Mouse (Mus musculus): ENCODE data around the gene Fgfr2. TPM values are rescaled to one million over a fixed set of nuclear protein-coding genes. Genes with fewer than 3 reads are reported as not detected.

The Fgfr2 gene
- polyA plus RNA-seq, 2 experiments from 2014 or later: not detected

DNA sequence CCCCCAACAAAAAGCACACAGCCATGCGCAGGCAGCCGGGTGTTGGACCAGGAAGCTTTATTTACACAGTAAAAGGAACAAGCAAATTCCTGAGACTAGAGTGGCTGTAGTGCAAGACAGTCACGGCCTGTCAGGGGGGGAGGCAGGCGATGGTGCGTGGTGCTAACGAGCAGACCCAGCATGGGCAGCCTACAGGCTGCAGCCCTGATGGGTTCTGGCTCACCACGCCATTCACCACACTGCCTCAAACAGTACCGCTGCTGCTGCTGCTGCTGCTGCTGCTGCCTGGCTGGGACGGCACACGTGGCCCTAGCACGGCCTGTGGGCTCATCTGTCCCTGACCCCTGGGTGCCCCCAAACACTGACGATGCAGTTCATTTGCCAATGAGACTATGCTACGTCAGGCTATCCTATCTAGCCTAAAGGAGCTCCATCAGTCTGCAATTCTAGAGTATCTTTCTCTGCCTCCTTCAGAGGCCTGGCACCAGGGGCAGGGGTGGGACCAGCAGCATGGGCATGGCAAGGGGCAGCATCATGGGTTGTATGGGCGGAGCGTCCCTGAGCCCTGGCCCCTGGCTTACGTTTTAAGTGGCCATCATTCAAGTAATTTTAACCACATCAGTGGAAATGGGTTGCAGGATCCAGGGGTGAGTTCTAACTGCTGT, 411.0 kb downstream of the Fgfr2 start:
- ATAC-seq: no peak

DNA sequence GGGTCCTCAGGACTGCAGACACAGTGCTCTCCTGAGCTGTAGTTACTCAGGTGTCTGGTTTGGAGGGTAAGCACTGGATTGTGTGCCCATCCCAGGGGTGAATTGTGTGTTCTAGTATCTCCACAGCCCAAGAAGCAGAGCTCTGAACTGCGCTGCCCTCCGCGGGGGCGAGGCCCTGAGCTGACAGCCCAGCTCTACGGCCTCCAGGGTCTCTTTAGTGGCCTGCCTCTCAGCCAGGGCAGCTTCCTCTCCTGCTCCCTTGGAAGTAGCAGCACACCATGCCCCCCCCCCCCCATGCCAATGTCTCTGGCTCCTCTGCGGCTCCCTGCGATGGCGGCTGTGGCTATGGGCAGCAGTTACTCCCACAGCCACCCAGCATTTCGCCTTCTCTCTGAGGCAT, 411.6 kb downstream of the Fgfr2 start:
- no peak for ATAC-seq

DNA sequence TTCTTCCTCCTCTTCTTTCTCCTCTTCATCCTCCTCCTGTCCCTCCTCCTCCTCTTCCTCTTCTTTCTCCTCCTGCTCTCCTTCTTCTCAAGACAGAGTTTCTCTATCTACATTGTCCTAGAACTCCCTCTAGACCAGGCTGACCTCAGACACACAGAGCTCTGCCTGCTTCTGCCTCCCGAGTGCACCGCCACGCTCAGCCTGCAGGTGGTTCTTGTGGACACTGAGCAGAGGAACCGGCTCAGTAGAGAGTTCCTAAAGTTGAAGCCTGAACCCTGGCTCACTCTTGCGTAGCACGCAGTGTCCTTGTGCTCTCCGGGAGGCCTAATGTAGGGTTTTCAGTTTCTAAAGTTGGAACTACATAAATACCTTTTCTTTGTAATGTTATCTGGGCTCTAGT, 418.0 kb downstream of the Fgfr2 start:
- ATAC-seq: peak; percentile 43

DNA sequence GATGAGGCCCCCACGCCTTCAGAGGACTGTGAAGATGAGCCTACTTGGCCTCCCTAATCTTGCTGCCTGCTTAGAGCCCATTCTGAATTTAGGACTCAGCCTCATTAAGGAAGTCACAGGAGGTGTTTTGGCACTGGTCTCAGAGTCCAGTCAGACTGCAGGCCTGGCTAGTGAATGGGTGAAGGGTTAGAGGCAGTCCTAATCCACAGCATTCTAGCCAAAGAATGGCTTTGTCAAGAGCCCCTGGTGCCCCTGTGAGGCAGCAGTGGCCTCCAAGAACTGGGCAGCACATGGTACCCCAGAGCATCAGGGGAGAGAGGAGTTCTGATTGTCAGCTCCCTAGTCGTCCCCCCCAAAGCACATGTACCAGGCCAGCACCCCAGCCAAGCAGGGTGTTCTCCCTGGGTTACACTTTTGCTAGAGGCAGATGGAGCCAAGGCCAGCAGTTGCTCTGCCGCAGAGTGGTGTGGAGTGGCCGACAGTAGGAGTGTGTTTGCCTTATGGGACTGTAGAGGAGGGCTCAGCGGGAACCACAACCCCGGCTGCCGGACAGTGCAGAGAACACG, 418.8 kb downstream of the Fgfr2 start:
- ATAC-seq: no peak

DNA sequence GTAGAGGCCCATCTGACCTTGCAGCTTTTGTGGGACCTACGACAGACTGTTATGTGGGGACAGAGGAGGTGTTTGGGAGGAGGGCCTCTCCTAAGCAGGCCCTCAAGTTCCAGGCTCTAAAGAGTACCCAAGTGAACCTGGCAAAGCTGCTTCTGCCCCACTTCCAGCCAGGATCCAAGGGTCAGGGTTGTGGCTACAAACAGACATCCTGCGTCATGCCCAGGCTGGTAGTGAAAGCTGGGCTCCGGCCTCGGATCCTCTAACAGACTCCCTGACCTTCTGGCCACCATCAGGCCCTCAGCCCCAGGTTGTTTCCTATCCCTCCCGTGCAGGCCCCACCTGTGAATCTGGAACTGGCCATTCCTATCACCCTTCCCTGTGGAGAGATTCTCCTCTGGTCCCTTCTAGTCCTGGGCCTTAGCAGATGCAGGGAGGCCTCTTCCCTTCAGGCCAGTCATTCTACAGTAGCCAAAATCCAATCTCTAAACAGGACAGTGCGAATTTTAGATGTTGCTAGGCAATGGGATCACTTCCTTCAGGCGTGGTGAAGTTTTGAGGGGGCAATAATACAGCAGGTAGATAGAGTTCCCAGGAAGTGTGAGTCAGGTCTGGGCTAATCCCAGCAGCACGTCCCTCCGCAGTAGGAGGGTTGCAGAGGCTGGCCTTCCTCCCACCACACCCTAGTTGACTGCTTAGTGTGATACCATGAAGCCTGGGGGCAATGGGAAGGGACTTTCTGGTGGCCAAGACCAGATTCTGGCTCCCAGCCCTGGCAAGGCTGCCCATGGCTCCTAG, 419.4 kb downstream of the Fgfr2 start:
- no peak for ATAC-seq

DNA sequence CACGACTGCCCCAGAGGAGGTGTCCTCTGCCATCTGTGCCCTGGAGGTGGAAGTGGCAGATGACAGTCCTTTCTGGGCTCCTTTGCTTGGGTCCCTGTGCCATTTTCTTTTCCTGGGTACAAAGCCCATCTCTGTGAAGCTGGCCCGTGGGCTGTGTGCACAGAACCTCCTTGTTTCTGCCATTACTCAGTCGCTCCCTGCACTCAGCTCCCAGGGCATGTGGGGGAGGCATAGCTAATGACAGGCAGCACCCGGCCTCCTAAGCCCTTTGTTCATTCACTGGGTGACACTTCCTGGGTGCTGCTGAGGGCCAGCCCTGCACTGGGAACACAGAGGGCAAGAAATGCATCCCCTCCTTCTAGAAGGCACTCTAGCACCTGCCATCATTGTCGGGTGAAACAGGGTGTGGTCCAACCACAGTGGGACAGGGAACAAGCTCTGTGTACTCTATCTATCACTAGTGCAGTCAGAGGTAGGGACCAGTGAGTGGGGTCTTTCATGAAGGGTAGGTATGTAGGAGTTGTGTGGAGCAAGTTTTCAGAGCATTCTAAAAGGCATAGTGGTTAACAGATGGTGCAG, 420.6 kb downstream of the Fgfr2 start:
- no peak for ATAC-seq

DNA sequence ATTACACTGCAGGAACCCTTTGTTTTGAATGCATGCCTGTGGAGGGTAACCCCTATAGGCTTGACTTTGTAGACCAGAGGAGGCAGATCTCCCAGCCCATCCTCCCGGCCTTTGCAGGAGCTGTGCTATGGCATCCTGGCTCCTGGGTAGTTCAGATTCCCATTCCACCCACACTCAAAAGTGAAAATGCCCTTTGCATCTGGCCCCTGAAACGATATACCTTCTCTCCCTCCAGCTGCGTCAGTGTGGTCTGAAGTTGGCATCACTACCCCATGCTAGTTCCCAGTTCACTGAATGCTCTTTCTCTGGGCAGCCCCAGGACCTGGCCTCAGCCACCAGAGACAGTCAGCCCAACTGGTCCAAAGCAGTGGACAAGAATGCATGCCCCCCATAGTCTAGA, 421.1 kb downstream of the Fgfr2 start:
- ATAC-seq: no peak

DNA sequence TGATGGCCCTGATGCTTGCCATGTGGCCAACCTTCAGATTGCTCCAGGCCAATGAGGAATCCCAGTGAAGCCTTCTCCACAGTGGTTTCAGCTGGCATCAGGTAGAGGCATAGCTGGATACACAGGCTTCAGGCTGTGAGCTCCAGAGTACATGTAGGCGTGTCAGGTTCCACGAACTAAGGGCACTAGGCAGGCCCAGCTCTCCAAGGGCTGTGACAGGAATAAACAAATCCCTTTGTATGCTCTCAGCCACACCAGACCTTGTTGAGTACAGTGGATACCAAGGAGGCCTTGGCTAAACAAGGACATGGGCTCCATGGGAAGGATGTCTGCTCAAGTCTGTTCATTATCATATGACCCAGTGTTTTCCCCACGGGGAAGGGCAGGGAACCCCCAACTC, 421.7 kb downstream of the Fgfr2 start:
- ATAC-seq: no peak

DNA sequence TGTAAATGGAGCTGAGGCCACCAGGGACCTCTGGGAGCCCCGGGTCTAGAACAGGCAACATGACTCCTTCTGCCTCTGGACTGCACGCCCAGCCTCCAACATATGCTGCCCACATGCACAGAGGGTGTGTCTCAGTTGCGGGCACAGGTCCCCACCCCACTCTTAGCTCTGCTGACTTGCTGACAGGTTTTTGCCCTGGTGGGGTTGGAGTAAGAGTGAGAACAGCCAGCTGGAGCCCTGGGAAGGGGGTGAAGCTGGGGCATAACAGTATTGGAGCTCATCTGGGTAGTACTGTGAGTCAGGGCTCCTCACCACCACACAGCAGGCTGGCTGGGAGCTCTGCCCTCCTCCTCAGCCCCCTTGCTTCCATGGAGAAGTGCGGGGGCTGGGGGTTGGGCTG, 423.0 kb downstream of the Fgfr2 start:
- ATAC-seq: no peak

DNA sequence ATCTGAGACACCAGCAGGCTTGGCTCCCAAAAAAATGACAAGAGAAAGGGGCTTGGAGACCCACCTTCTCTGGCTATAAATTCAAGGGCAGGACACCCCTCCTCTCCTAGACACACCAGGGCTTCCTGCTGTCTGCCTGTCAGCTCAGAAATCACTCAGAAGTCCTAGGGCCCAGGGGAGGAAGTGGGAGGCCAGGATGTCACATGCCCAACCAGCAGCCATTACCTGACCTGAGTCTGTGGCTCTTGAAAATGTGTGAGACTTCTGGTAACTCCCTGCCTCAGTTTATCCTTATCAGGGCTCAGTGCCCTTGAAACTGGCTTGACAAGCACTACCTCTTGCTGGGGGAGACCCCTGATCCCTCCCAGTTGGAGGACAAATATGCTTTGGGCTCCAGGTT, 423.5 kb downstream of the Fgfr2 start:
- ATAC-seq: peak; percentile 88

DNA sequence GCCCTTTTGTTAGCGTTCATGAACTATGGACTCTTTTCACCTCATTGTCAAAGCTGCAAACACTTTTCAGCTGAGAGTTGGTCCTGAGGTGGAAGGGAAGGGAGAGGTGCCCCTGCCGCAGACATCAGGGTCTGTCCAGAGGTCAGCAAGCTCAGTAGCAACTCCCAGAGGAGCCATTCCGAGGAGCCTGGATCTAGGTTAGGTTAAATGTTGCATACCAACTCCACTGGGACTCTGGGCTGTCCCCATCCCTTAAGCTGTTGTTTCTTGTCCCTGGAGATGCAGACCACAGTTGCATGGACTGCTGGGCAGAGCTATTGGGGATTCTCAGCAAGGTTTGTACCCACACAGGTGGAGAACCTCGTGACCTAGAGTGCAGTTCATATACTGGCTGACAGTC, 424.0 kb downstream of the Fgfr2 start:
- ATAC-seq: no peak

DNA sequence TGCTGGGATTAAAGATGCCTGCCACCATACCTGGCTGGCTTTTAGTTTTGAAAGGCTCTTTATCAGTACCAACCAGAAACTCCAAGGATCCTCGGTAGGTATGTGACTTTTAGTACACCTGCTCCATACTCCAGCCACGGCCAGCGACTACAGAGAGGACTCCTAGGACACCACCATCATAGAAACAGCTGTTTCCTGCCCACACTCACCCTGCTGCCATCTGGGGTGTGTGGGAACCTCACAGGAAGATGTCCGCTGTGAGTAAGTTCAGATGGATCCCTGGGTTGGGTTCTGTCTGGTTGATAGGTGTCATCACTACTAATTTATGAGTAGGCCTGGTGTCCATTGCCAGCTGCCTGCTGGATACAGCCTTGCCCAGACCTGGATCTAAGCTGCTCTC, 424.4 kb downstream of the Fgfr2 start:
- ATAC-seq: no peak

DNA sequence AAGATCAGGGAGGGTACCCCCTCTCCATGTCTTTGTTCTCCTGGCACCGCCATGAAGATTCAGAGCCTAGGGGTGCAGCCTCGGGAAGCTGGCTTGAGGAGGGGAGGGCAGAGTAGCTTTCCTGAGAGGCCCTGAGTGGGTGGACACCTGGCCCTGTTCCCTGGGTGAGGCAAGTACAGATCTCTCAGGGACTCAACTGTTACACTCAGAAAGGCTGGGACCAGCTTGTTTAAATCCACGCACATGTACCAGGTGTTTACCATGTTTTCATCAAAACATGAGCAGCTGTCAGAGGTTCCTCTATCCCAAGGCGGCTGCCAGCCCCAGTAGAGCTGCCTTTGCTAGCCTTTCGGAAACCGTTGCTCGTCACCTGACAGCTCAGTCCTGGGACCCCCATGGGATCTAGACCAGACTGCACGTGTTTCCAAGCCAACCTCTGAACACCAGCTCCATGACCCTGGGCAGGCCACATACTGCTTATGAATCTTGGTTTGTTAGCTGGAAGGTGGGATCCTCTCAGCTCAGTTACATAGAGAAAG, 425.8 kb downstream of the Fgfr2 start:
- no peak for ATAC-seq

DNA sequence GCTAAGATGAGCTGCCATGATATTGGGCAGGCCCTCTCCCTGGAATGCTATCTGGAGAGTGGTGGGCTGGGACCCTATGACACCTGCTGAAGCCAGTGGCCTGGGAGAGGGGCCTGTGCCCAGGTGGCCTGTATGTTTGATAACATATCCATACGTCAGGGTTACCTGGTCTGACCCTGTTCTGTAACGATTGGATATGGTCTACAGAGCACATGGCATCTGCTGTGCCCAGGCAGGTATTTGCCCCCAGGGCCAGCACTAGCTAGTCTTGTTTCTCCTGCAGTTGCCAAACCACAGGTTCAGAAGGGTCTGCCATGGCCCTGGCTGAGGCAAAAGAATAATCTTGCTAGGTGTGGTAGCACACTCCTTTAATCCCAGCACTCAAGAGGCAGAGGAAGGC, 429.6 kb downstream of the Fgfr2 start:
- no peak for ATAC-seq

DNA sequence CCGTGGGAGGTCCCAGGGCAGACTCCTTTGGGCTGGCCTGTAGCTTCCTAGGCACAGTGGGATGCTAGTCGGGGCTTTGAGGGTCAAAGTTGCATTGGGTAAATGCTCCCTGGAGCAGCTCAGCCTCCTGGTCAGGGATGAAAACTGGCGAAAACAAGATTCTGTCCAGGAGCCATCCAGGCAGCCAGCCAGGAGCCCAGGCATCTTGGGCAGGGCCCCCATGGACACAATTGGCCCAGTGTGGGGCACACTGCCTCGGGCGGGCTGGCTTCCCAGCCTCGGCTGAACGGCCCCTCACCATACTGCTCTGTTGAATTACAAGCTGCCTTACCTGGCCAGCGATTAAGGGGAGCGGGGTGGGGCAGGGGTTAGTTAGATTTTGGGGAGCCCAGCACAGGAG, 430.4 kb downstream of the Fgfr2 start:
- no peak for ATAC-seq

DNA sequence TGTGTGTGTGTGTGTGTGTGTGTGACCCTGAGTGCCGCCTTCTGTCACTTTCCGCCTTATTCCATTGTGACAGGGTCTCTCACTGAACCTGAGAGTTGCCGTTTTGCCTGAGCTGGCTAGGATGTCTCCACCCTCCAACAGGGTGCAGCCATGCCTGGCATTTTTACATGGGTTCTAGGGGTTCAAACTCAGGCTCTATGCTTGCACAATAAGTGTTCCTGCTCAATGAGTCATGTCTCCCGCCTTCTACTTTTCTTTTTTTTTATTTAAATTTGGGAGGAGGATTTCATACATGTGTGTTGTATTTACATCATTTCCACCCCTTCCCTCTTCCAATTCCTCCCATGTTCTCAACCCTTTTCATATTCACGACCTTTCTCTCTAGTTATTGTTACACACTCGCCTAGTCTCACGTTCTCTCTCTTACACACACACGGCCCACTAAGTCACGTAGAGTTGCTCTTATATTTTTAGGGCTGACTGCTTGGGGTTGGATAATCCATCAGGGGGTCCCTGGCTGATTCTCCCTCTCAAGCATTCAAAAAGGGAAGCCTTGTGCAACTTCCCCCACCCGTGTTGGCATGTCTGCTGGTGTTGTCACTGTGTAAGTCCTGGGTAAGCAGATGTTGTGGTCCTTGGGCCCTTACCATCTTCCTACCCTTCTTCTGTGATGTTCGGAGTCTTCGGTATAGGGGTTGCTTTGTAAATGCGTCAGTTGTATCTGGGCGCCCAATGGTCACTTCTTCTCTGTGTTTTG, 432.3 kb downstream of the Fgfr2 start:
- no peak for ATAC-seq

DNA sequence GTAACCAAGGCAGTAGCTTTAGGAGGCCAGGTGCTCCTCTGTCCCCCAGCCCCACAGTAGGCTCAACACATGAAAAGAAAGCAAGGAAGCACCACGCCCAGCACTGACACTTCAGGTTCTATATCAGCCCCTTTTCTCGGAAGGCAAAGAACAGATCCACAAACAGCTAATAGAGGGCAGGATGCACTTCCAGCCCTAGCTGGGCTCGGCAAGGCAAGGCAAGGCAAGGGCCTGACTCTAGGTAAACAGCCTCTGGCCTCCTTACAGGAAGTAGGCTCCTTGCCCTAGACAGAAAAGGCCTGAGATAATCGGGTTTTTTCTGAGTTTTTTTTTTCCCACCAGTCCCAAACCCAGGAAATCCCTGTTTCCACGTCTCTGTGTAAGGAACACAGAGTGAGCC, 433.4 kb downstream of the Fgfr2 start:
- ATAC-seq: no peak

DNA sequence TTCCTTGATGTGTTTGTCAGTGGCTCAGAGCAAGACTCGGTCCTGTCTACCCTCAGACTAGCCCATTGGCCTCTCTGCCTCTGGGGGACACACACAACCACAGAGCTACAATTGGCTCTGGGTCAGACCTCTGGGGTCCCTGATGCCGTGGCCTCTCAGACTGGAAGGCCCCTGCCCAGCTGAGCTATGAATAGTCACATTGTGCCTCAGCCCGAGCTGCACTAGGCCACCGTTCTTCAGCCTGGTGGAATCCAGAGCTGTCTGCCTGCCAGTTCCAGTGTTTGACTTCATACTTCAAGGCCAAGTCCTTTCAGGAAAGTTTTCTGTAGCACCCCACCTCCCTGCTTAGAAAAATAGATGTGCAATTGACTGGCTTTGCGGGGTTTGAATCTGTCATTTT, 434.4 kb downstream of the Fgfr2 start:
- ATAC-seq: no peak

DNA sequence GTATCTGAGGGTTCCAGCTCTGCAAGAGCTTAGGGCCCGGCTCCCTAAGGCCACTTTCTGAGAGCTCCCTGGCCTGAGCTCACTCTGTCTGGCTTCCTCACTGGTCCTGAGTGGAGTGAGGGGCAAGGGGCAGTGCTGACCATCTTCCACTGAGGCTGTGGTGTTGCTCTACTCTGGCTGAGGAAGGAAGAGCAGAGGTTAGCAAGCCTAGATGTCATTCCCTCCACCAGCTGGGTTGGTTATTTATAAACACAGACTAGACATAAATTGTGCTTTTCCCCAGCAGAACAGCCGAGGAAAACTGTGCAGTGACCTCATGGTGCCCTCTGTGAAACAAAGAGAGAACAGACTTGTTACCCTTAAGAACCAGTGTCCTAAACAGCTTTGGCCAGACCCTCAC, 435.3 kb downstream of the Fgfr2 start:
- ATAC-seq: no peak

DNA sequence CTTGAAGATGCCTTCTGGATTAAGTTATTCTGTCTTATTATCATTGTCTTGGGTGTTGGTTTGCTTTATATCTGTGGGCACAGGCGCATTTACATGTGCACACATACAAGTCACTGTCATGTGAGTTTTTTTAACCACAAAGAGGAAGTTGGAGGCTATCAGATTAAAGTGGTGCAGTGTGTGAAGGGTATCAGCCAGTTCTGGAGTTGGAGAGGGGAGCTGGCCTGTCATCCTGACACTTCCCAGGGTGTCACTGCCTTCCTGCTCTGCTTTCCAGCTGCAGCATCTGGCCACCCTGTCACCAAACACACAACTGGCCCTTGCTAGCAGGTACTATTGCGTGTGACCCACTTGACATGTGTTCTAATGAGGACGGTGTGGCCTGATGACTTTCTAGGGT, 436.6 kb downstream of the Fgfr2 start:
- ATAC-seq: peak; percentile 87

DNA sequence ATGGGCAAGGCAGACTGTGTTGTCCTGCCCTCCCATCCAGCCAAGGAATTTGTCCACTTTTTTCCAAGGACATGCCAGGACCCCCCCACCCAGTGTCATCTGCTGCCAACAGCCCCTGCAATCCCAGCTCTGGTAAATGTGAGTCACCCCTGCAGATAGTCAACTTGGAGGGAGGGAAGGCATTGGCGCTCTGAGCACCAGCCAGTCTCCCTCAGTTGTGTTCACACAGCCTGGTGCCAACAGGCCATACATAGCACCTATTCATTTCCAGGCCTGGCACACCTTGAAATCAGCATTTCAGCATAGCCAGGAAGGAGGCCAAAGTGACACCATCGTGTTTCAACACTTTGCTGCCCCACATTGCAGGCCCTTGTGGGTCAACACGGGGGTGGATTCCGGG, 439.2 kb downstream of the Fgfr2 start:
- ATAC-seq: no peak

DNA sequence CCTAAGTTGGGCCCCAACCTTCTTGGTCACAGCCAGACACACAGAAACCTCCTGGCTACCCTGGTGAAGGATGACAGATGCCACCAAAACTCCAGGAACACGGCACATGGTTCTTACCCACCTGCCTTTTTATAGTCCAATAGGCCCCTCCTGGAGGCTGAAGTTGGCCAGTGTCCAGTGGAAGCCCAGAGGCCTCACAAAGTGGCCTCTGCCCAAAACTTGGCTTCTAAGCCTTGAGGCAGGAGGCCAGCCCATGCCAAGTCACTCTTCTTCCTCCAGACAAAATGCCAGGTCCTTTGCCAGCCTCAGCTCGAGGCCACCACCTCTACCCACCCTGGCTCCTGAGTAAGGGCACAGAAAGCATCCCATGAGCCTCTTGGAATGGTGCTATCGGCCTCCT, 440.2 kb downstream of the Fgfr2 start:
- no peak for ATAC-seq

DNA sequence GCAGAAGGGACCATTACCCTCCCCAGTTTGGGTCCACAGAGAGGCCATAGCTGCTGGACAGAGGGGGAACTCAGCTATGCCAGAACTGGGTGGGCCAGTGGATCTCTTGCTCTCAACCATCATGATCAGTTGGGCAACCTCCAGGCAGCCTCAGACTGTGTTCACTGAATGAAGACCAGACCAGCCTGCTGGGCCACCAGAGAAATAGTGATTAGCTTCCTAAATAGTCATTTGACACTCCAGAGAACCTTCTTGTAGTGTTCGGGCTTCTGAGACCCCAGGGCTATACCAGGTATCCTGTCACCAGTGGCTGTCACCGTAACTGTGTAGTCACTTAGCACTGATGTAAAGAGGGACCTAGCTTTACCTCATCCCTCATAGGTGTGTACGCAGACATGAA, 440.8 kb downstream of the Fgfr2 start:
- ATAC-seq: no peak

All from CD4-positive, CD25-positive, alpha-beta regulatory T cell, adult 4 months (primary cell).